Mouse (Mus musculus) liver (tissue): ENCODE measurements around the gene Rnf151.

Source experiments
- DNase-seq: peaks from one replicate; pipeline ENCODE4 v3.0.0-alpha.2; 2020; ENCODE audit warnings: mixed read lengths

Gene Rnf151

GRCm38 (mm10) chr17:24717943-24718342, at the start of gene Rnf151, which contains the start of gene Rps2:
TSS of gene Rnf151 (minus strand) at chr17:24718063.
TSS of gene Rps2 (plus strand) at chr17:24718116.
- no peak for DNase-seq

- DNase-seq: no peak
Measured at GRCm38 (mm10) chr17:24766266-24766875, 48.5 kb upstream of the Rnf151 start.

- DNase-seq: no peak
Measured at GRCm38 (mm10) chr17:24765016-24765905, 47.4 kb upstream of the Rnf151 start.

GRCm38 (mm10) chr17:24761121-24761520, 43.3 kb upstream of the Rnf151 start:
- DNase-seq: no peak

- no peak for DNase-seq
Measured at GRCm38 (mm10) chr17:24757394-24757793, 39.5 kb upstream of the Rnf151 start.

GRCm38 (mm10) chr17:24752415-24753394, 34.8 kb upstream of the Rnf151 start, which contains the start of gene Hs3st6:
TSS of gene Hs3st6 (plus strand) at chr17:24752988.
- DNase-seq: peak; percentile 52

- DNase-seq: no peak
Measured at GRCm38 (mm10) chr17:24751528-24751927, 33.7 kb upstream of the Rnf151 start.

- DNase-seq: no peak
Measured at GRCm38 (mm10) chr17:24746986-24747385, 29.1 kb upstream of the Rnf151 start.

GRCm38 (mm10) chr17:24745526-24746497, 27.9 kb upstream of the Rnf151 start:
- peak; percentile 81 for DNase-seq

- no peak for DNase-seq
Measured at GRCm38 (mm10) chr17:24744381-24744780, 26.5 kb upstream of the Rnf151 start.

- no peak for DNase-seq
Measured at GRCm38 (mm10) chr17:24743896-24744295, 26.0 kb upstream of the Rnf151 start.

- DNase-seq: no peak
Measured at GRCm38 (mm10) chr17:24742307-24742706, 24.4 kb upstream of the Rnf151 start.

- no peak for DNase-seq
Measured at GRCm38 (mm10) chr17:24739926-24740325, 22.1 kb upstream of the Rnf151 start.

GRCm38 (mm10) chr17:24738238-24738637, 20.4 kb upstream of the Rnf151 start:
- no peak for DNase-seq

GRCm38 (mm10) chr17:24737135-24737810, 19.4 kb upstream of the Rnf151 start:
- no peak for DNase-seq

GRCm38 (mm10) chr17:24736330-24737051, 18.6 kb upstream of the Rnf151 start, which contains the start of gene Msrb1:
TSS of gene Msrb1 (plus strand) at chr17:24736642.
- peak; percentile 100 for DNase-seq

GRCm38 (mm10) chr17:24735446-24735845, 17.6 kb upstream of the Rnf151 start:
- no peak for DNase-seq

- no peak for DNase-seq
Measured at GRCm38 (mm10) chr17:24734513-24734912, 16.6 kb upstream of the Rnf151 start.

GRCm38 (mm10) chr17:24733434-24734050, 15.7 kb upstream of the Rnf151 start:
- DNase-seq: no peak
